In genomic region chr5:76658084-76658934, GRCm38 (mm10) we compare ENCODE assay signal across 8 mouse cellular contexts. TPM values are rescaled to one million over a fixed set of nuclear protein-coding genes. Genes with fewer than 3 reads are reported as not detected.
A peak's percentile ranks its signal among the peaks of the same experiment; 100 is the strongest.
DNase-seq lines count a peak whose midpoint lies in the region; ATAC-seq and TF ChIP-seq lines count a peak whose summit lies in the region.

No protein-coding gene starts in this region.

- peaks cover 11% of the 10 kb centered on the region for H3K4me1 ChIP-seq in testis, adult 2 months (ENCODE audit: control insufficient read depth, insufficient read depth, low read length)
- H3K4me1 ChIP-seq in brown adipose tissue, adult 24 weeks (ENCODE audit: control insufficient read depth, insufficient read depth, insufficient read length, low read length) = peaks cover 4% of the 10 kb centered on the region; the same call in 1 of the 2 replicates
- H3K4me1 ChIP-seq in hindbrain, embryonic 16.5 days (ENCODE audit: control insufficient read depth, insufficient read depth, low read depth, low read length) = peaks cover 11% of the 10 kb centered on the region
- H3K4me1 ChIP-seq in liver, postnatal 0 days (ENCODE audit: insufficient read depth) = peaks cover 3% of the 10 kb centered on the region; the same call in 1 of the 2 replicates

- H3K4me2 ChIP-seq in hindbrain, embryonic 16.5 days (ENCODE audit: low read length) = peak overlapping the region; percentile 67
- H3K4me2 ChIP-seq in liver, postnatal 0 days (ENCODE audit: low read depth, low read length) = peak overlapping the region; percentile 95

- ATAC-seq in erythroid progenitor cell, adult 5-6 weeks (replicated peaks; ENCODE audit: low FRiP score, poor library complexity, severe bottlenecking) = peak; percentile 92
- ATAC-seq in hindbrain, embryonic 16.5 days = peak; percentile 76
- peak; percentile 93 for ATAC-seq in liver, postnatal 0 days

- no peaks in the 10 kb centered on the region for H3K27me3 ChIP-seq in testis, adult 2 months (ENCODE audit: control insufficient read depth, insufficient read depth, low read length)
- H3K27me3 ChIP-seq in hindbrain, embryonic 16.5 days (replicated peaks; ENCODE audit: control insufficient read depth, insufficient read depth, low read length) = no peaks in the 10 kb centered on the region
- peaks cover 16% of the 10 kb centered on the region for H3K27me3 ChIP-seq in liver, postnatal 0 days (ENCODE audit: insufficient read depth, low read length)

- H3K4me3 ChIP-seq in testis, adult 2 months (ENCODE audit: control insufficient read depth, low read depth, low read length) = peak overlapping the region; percentile 60
- H3K4me3 ChIP-seq in brown adipose tissue, adult 24 weeks (ENCODE audit: insufficient read depth, low read depth, low read length) = peak overlapping the region; percentile 47
- H3K4me3 ChIP-seq in hindbrain, embryonic 16.5 days (ENCODE audit: low read length) = peak overlapping the region; percentile 84
- peak overlapping the region; percentile 84 for H3K4me3 ChIP-seq in liver, postnatal 0 days (ENCODE audit: low read depth, low read length)

- H3K27ac ChIP-seq in testis, adult 2 months (ENCODE audit: control insufficient read depth, insufficient read depth, low read depth, low read length) = no peak overlapping the region
- H3K27ac ChIP-seq in brown adipose tissue, adult 24 weeks (replicated peaks; ENCODE audit: low read depth, low read length) = no peak overlapping the region
- H3K27ac ChIP-seq in hindbrain, embryonic 16.5 days (ENCODE audit: low read depth, low read length) = peak overlapping the region; percentile 86
- peak overlapping the region; percentile 82 for H3K27ac ChIP-seq in liver, postnatal 0 days (ENCODE audit: low read depth)

- WGBS in hindbrain, embryonic 16.5 days = under 1% methylated on average over 38 of the region's 38 CpGs
- 3% methylated on average over 35 of the region's 38 CpGs for WGBS in liver, postnatal 0 days (ENCODE audit: insufficient replicate concordance)

- H3K36me3 ChIP-seq in testis, adult 2 months (ENCODE audit: control insufficient read depth, insufficient read depth, low read length) = no peaks in the 10 kb centered on the region
- no peaks in the 10 kb centered on the region for H3K36me3 ChIP-seq in hindbrain, embryonic 16.5 days (ENCODE audit: control insufficient read depth, insufficient read depth, low read length)
- no peaks in the 10 kb centered on the region for H3K36me3 ChIP-seq in liver, postnatal 0 days (replicated peaks; ENCODE audit: insufficient read depth, low read length)

- no peak for DNase-seq in testis, postnatal 14 days (ENCODE audit: low spot score)
- peak; percentile 70 for DNase-seq in liver, postnatal 0 days
- peak; percentile 70 for DNase-seq in retina, embryonic 14.5 days (ENCODE audit: low spot score)
- DNase-seq in MN1 (ENCODE audit: low spot score) = no peak

- no peak for TF ChIP-seq POLR2A in testis, adult 2 months (IDR thresholded peaks at IDR 0.05; ENCODE audit: control insufficient read depth, low read depth, low read length)

- no peak for TF ChIP-seq CTCF in testis, adult 2 months (IDR thresholded peaks at IDR 0.05; ENCODE audit: control insufficient read depth, insufficient read depth, insufficient replicate concordance, low read depth, low read length)
- TF ChIP-seq CTCF in liver, postnatal 0 days (IDR thresholded peaks at IDR 0.05; ENCODE audit: low read depth) = no peak

- H3K9me3 ChIP-seq in hindbrain, embryonic 16.5 days (ENCODE audit: control insufficient read depth, low read length) = no peaks in the 10 kb centered on the region
- no peaks in the 10 kb centered on the region for H3K9me3 ChIP-seq in liver, postnatal 0 days (ENCODE audit: low read length)

- H3K9ac ChIP-seq in hindbrain, embryonic 16.5 days (ENCODE audit: low read depth, low read length) = peak overlapping the region; percentile 74
- H3K9ac ChIP-seq in liver, postnatal 0 days (replicated peaks) = peak overlapping the region; percentile 90

- TF ChIP-seq EP300 in liver, postnatal 0 days (IDR thresholded peaks at IDR 0.05; ENCODE audit: low read depth) = peak; percentile 96

RNA-seq across cellular contexts. Expression of gene C530008M17Rik, which starts 2.0 kb away (rescaled TPM):
- 187 and 199 TPM in 2 replicates for polyA plus RNA-seq in testis, adult 2 months (2012; rRNA removed)
- polyA plus RNA-seq in brown adipose tissue, adult 24 weeks (2012; ENCODE audit: insufficient read depth, insufficient read length, missing spikeins) = not detected in 2 replicates
- 90.1 and 95.5 TPM in 2 replicates for total RNA-seq in erythroid progenitor cell, adult 5-6 weeks (2015; ENCODE audit: low replicate concordance)
- total RNA-seq in erythroid progenitor cell, adult 5-6 weeks (2017; ENCODE audit: low replicate concordance) = 69.6 and 91.1 TPM in 2 replicates
- 51.0 and 53.4 TPM in 2 replicates for polyA plus RNA-seq in hindbrain, embryonic 16.5 days (2015; fragmentation: Nextera tagmentation; extraction: Ambion mirVana)
- 2.5 and 3.9 TPM in 2 replicates for polyA plus RNA-seq in liver, postnatal 0 days (2015; fragmentation: Nextera tagmentation; extraction: Ambion mirVana)

Comparison
In these comparisons a context has a peak if more than half of its experiments do, and no peak if none do; other contexts are left out.
1. H3K27ac ChIP-seq: peak in hindbrain, embryonic 16.5 days (single experiment) and liver, postnatal 0 days (single experiment); none in testis, adult 2 months (single experiment) and brown adipose tissue, adult 24 weeks (single experiment).
2. DNase-seq: peak in liver, postnatal 0 days (single experiment) and retina, embryonic 14.5 days (single experiment); none in testis, postnatal 14 days (single experiment) and MN1 (single experiment).
3. RNA of gene C530008M17Rik, which starts 2.0 kb away (polyA plus RNA-seq): 187 to 199 TPM in testis, adult 2 months and 51.0 to 53.4 TPM in hindbrain, embryonic 16.5 days; 2.5 to 3.9 TPM in liver, postnatal 0 days and not detected in brown adipose tissue, adult 24 weeks; every median in the first group is over 10 times any median in the second.
4. Peak in every context shown above with its lines, with median percentiles within 50 percentile points of each other: H3K4me3 ChIP-seq and ATAC-seq.